Mouse (Mus musculus): ENCODE results near the gene Plpp7. TPM values are rescaled to one million over a fixed set of nuclear protein-coding genes. Genes with fewer than 3 reads are reported as not detected.

Gene Plpp7
- polyA plus RNA-seq, 1 experiment from 2014 or later: 4.4 TPM

DNA sequence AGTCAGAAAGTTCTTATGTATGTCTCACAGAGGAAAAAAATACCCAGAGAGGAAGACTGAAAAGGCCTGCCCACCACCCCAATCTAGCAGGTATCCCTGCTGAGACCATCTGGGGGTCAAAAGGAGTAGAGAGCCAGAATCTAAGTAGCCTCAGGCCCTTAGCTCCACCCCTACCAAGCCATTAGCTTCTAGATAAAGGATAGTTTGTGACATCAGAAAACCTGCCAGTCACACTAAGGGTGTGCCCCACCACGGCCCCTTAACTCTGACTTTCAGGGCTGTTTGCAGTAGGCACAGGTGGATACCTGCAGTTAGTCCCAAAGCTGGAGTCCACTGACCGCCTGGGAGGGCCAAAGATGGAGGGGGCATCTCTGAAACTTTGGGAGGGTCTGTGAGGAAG is 10.1 kb upstream of the Plpp7 start:
- H3K9me3 ChIP-seq: no peaks in the 10 kb centered on the region
- no peak overlapping the region for H3K4me2 ChIP-seq
- 57% methylated on average over 2 of the region's 2 CpGs for WGBS
- no peaks in the 10 kb centered on the region for H3K36me3 ChIP-seq
- H3K9ac ChIP-seq: no peak overlapping the region
- peaks cover 17% of the 10 kb centered on the region for H3K4me1 ChIP-seq
- peaks cover 72% of the 10 kb centered on the region for H3K27me3 ChIP-seq (replicated peaks)
- no peak overlapping the region for H3K4me3 ChIP-seq (replicated peaks)
- peak; percentile 78; the same call in 1 of the 2 replicates for ATAC-seq (ENCODE audit: insufficient read depth, low FRiP score, low read depth)
- H3K27ac ChIP-seq: no peak overlapping the region

- 65% methylated on average over 4 of the region's 4 CpGs for WGBS
- H3K4me3 ChIP-seq (replicated peaks): no peak overlapping the region
- no peaks in the 10 kb centered on the region for H3K36me3 ChIP-seq
- no peaks in the 10 kb centered on the region for H3K9me3 ChIP-seq
- no peak overlapping the region for H3K27ac ChIP-seq
- ATAC-seq (ENCODE audit: insufficient read depth, low FRiP score, low read depth): no peak
- H3K4me2 ChIP-seq: no peak overlapping the region
- H3K27me3 ChIP-seq (replicated peaks): peaks cover 60% of the 10 kb centered on the region
- no peak overlapping the region for H3K9ac ChIP-seq
- peaks cover 17% of the 10 kb centered on the region for H3K4me1 ChIP-seq
These were observed 7.7 kb upstream of the Plpp7 start for GRCm38 (mm10) chr2:32087606-32088005.

GRCm38 (mm10) chr2:32088372-32088981 is 6.9 kb upstream of the Plpp7 start:
- Histone ChIP-seq H3K4me2 (peak overlapping the region; percentile 48), H3K4me3 (replicated peaks) (peak overlapping the region; percentile 18; the same call in 1 of the 2 replicates), H3K27ac (no peak overlapping the region), H3K27me3 (replicated peaks) (peaks cover 52% of the 10 kb centered on the region), H3K4me1 (peaks cover 16% of the 10 kb centered on the region), H3K9me3 (no peaks in the 10 kb centered on the region), H3K36me3 (no peaks in the 10 kb centered on the region), H3K9ac (no peak overlapping the region)
- ATAC-seq (ENCODE audit: insufficient read depth, low FRiP score, low read depth): no peak; the same call in 1 of the 2 replicates
- 10% methylated on average over 35 of the region's 35 CpGs for WGBS

GRCm38 (mm10) chr2:32089606-32090005 is 5.7 kb upstream of the Plpp7 start:
- H3K27ac ChIP-seq: no peak overlapping the region
- no peak overlapping the region for H3K4me2 ChIP-seq
- peaks cover 8% of the 10 kb centered on the region for H3K4me1 ChIP-seq
- WGBS: 69% methylated on average over 3 of the region's 3 CpGs
- no peaks in the 10 kb centered on the region for H3K36me3 ChIP-seq
- no peak for ATAC-seq (ENCODE audit: insufficient read depth, low FRiP score, low read depth)
- H3K9ac ChIP-seq: no peak overlapping the region
- H3K4me3 ChIP-seq (replicated peaks): no peak overlapping the region
- H3K9me3 ChIP-seq: no peaks in the 10 kb centered on the region
- peaks cover 41% of the 10 kb centered on the region for H3K27me3 ChIP-seq (replicated peaks)

- Histone ChIP-seq H3K4me2 (no peak overlapping the region), H3K9ac (no peak overlapping the region), H3K36me3 (no peaks in the 10 kb centered on the region), H3K27ac (no peak overlapping the region), H3K4me3 (replicated peaks) (no peak overlapping the region), H3K27me3 (replicated peaks) (peaks cover 41% of the 10 kb centered on the region), H3K9me3 (no peaks in the 10 kb centered on the region), H3K4me1 (peaks cover 8% of the 10 kb centered on the region)
- WGBS: 77% methylated on average over 2 of the region's 2 CpGs
- no peak for ATAC-seq (ENCODE audit: insufficient read depth, low FRiP score, low read depth)
These were observed 5.2 kb upstream of the Plpp7 start for GRCm38 (mm10) chr2:32090145-32090544.

GRCm38 (mm10) chr2:32091956-32092355 is 3.4 kb upstream of the Plpp7 start:
- Histone ChIP-seq H3K9me3 (no peaks in the 10 kb centered on the region), H3K36me3 (no peaks in the 10 kb centered on the region), H3K9ac (no peak overlapping the region), H3K27me3 (replicated peaks) (peaks cover 23% of the 10 kb centered on the region), H3K4me1 (peaks cover 13% of the 10 kb centered on the region), H3K4me3 (replicated peaks) (no peak overlapping the region), H3K4me2 (no peak overlapping the region), H3K27ac (no peak overlapping the region)
- ATAC-seq (ENCODE audit: insufficient read depth, low FRiP score, low read depth): no peak
- 61% methylated on average over 3 of the region's 3 CpGs for WGBS

DNA sequence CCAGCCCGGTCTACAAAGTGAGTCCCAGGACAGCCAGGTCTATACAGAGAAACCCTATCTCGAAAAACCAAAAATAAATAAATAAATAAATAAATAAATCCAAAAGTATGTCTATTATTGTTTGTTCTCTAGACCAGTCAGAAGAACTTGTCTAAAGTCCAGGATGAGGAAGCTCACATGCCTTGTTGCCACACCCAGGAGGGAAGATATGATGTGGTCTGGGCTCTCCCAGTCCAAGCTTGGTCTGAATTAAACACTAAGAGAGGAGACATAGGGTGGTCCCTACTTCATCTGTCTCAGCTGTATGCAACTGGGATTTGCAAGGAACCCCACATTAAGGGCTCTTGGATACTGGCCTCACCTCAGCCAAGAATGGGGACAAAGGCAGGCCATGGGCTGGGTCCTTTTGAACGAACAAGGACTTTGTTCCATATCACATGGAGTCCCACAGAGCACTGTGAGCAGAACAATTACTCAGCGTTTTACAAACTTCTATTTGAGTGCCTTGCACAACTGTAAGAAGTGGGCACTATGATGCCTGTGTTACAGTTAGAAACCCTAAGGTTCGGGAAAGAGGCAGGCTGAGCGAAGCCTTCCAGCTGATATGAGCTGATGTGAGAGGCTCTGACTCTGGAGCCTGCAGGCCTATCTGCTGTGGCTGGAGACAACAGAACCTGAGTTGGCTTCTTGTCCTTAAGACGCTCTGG is 1.2 kb upstream of the Plpp7 start:
- ATAC-seq (ENCODE audit: insufficient read depth, low FRiP score, low read depth): no peak
- H3K36me3 ChIP-seq: no peaks in the 10 kb centered on the region
- H3K4me2 ChIP-seq: no peak overlapping the region
- 0 out of 2 replicates have a peak, but pooled peaks cover 4% of the 10 kb centered on the region for H3K27me3 ChIP-seq (replicated peaks)
- peaks cover 6% of the 10 kb centered on the region; the same call in 1 of the 2 replicates for H3K4me1 ChIP-seq
- H3K9ac ChIP-seq: no peak overlapping the region
- no peak overlapping the region for H3K27ac ChIP-seq
- H3K9me3 ChIP-seq: no peaks in the 10 kb centered on the region
- no peak overlapping the region for H3K4me3 ChIP-seq (replicated peaks)
- whole genome bisulfite sequencing: 84% methylated on average over 7 of the region's 7 CpGs

DNA sequence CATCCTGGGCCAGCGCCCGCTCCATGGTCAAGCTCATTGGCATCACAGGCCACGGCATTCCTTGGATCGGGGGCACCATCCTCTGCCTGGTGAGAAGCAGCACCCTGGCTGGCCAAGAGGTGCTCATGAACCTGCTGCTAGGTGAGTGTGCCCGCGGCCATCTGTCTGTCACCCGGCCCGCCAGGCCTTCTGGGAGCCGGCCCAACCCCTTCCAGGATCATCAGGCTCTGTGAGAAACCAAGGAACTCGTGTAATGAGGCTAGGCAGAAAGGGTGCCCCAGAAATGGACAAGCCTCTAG is 743 bp downstream of the Plpp7 start:
- H3K27ac ChIP-seq: no peak overlapping the region
- WGBS: 79% methylated on average over 10 of the region's 10 CpGs
- 0 out of 2 replicates have a peak overlapping the region, but pooled peaks have one; percentile 16 for H3K9ac ChIP-seq
- H3K27me3 ChIP-seq (replicated peaks): no peaks in the 10 kb centered on the region
- no peaks in the 10 kb centered on the region for H3K36me3 ChIP-seq
- peak overlapping the region; percentile 34 for H3K4me3 ChIP-seq (replicated peaks)
- H3K4me1 ChIP-seq: peaks cover 5% of the 10 kb centered on the region; the same call in 1 of the 2 replicates
- H3K9me3 ChIP-seq: no peaks in the 10 kb centered on the region
- ATAC-seq (ENCODE audit: insufficient read depth, low FRiP score, low read depth): no peak
- peak overlapping the region; percentile 46 for H3K4me2 ChIP-seq

- 53% methylated on average over 5 of the region's 5 CpGs for WGBS
- Histone ChIP-seq H3K9ac (no peak overlapping the region), H3K4me3 (replicated peaks) (no peak overlapping the region), H3K27me3 (replicated peaks) (no peaks in the 10 kb centered on the region), H3K4me1 (no peaks in the 10 kb centered on the region), H3K27ac (no peak overlapping the region), H3K4me2 (no peak overlapping the region), H3K9me3 (no peaks in the 10 kb centered on the region), H3K36me3 (no peaks in the 10 kb centered on the region)
- ATAC-seq (ENCODE audit: insufficient read depth, low FRiP score, low read depth): no peak
These were observed 7.6 kb downstream of the Plpp7 start for GRCm38 (mm10) chr2:32102944-32103343.

DNA sequence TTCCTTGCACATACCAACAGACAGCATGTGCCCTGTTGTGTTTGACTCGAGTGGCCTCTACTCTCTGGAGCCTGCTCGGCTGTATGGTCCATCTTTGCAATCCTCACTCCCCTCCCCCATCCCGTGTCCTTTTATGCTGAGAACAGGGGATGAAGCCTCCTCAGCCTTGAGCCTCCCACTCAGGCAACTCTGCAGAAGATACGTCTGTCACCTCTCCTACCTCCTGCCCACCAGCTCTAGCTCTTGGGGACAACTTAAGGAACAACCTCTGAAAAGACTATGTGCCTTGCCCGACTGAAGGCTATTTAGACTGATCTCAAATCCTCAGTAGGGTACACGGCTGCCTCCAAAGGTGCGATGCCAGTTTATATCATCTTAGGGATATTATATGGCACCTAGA is 8.2 kb downstream of the Plpp7 start:
- Histone ChIP-seq H3K4me3 (replicated peaks) (no peak overlapping the region), H3K27me3 (replicated peaks) (no peaks in the 10 kb centered on the region), H3K36me3 (0 out of 2 replicates have a peak, but pooled peaks cover 2% of the 10 kb centered on the region), H3K9me3 (no peaks in the 10 kb centered on the region), H3K4me2 (no peak overlapping the region), H3K9ac (no peak overlapping the region), H3K4me1 (no peaks in the 10 kb centered on the region), H3K27ac (no peak overlapping the region)
- 74% methylated on average over 7 of the region's 7 CpGs for WGBS
- ATAC-seq (ENCODE audit: insufficient read depth, low FRiP score, low read depth): no peak

DNA sequence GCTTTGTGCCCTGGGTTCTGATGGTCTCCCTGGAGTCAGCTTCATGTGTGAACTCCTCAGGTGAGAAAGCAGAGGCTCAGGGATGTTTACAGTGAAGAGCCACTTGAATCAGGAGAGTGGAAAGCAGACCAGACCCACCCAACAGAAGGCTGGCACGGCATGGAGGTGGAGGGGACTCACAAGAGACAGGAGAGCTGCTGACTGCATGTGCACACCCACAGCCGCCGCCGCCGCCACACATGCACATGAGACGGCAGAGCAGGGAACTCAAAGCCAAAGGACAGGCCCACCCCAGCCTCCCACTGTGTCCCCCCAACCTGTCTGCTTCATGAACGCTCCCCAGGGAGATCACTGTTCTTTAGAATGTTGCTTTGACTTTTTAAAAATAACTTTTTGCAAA is 8.8 kb downstream of the Plpp7 start:
- H3K9ac ChIP-seq: no peak overlapping the region
- WGBS: 86% methylated on average over 7 of the region's 7 CpGs
- 0 out of 2 replicates have a peak, but pooled peaks cover 2% of the 10 kb centered on the region for H3K36me3 ChIP-seq
- H3K9me3 ChIP-seq: no peaks in the 10 kb centered on the region
- ATAC-seq (ENCODE audit: insufficient read depth, low FRiP score, low read depth): no peak
- H3K27ac ChIP-seq: no peak overlapping the region
- no peaks in the 10 kb centered on the region for H3K27me3 ChIP-seq (replicated peaks)
- no peak overlapping the region for H3K4me3 ChIP-seq (replicated peaks)
- no peak overlapping the region for H3K4me2 ChIP-seq
- H3K4me1 ChIP-seq: no peaks in the 10 kb centered on the region

DNA sequence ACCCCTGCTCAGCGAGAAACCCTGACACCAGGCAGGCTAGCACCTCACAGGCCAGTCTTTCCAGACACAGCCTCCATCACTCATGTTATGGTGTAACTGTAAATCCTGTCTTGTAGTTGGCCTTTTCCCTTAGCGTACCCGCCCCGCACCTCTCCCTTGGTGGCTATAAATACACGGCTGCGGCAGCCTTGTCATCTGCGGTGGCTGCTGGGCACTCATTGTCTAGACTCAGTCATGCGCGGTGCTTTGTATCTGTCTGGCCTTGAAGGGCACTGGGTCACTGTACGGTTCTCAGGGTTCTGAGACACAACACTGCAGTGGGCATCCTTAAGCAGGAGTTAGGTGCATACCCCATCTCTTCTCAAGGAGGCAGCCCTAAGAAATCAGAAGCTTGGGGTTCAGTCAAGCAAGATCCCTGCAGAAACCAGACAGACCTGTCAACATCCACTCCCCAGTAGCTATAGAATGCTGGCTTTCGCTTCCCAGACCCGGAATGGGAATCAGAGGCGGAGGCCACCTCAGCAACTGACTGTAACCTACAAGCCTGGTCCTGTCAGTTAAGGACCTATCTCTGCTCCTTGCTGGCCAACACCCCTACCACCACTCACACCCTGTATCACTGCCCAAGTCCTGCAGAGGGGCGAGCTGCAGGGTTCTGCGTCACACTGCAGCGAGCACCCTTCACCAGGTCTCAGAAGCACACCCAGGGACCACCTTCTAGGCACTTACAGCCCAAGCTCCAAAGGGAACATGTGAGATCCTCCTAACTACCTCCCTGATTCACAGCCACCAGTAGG is 10.0 kb downstream of the Plpp7 start:
- WGBS: 82% methylated on average over 16 of the region's 16 CpGs
- H3K9me3 ChIP-seq: no peaks in the 10 kb centered on the region
- no peak overlapping the region for H3K4me2 ChIP-seq
- H3K4me1 ChIP-seq: no peaks in the 10 kb centered on the region
- H3K27me3 ChIP-seq (replicated peaks): no peaks in the 10 kb centered on the region
- ATAC-seq (ENCODE audit: insufficient read depth, low FRiP score, low read depth): no peak
- H3K36me3 ChIP-seq: 0 out of 2 replicates have a peak, but pooled peaks cover 2% of the 10 kb centered on the region
- no peak overlapping the region for H3K9ac ChIP-seq
- no peak overlapping the region for H3K4me3 ChIP-seq (replicated peaks)
- H3K27ac ChIP-seq: no peak overlapping the region

All from stomach, embryonic 15.5 days (tissue).